In genomic region chr9:77750133-77751060, GRCm38 (mm10) we compare ENCODE assay signal across 8 mouse cellular contexts. TPM values are rescaled to one million over a fixed set of nuclear protein-coding genes. Genes with fewer than 3 reads are reported as not detected.
DNase-seq lines count a peak whose midpoint lies in the region; ATAC-seq and TF ChIP-seq lines count a peak whose summit lies in the region.

No protein-coding gene starts in this region.

- H3K9me3 ChIP-seq in embryonic facial prominence, embryonic 13.5 days = no peaks in the 10 kb centered on the region
- no peaks in the 10 kb centered on the region for H3K9me3 ChIP-seq in limb, embryonic 13.5 days
- no peaks in the 10 kb centered on the region for H3K9me3 ChIP-seq in midbrain, embryonic 15.5 days

- peak; percentile 81 for TF ChIP-seq POLR2A in heart, adult 2 months (IDR thresholded peaks at IDR 0.05; ENCODE audit: insufficient read depth, low read depth, low read length)

- H3K4me2 ChIP-seq in embryonic facial prominence, embryonic 13.5 days = peak overlapping the region; percentile 68
- H3K4me2 ChIP-seq in limb, embryonic 13.5 days (replicated peaks) = peak overlapping the region; percentile 75
- H3K4me2 ChIP-seq in midbrain, embryonic 15.5 days = peak overlapping the region; percentile 72

- H3K79me2 ChIP-seq in heart, adult 2 months (replicated peaks; ENCODE audit: control insufficient read depth, insufficient read depth, low read length) = no peaks in the 10 kb centered on the region

- TF ChIP-seq CTCF in heart, adult 2 months (IDR thresholded peaks at IDR 0.05) = no peak

- no peaks in the 10 kb centered on the region for H3K36me3 ChIP-seq in embryonic facial prominence, embryonic 13.5 days
- no peaks in the 10 kb centered on the region; the same call in 1 of the 2 replicates for H3K36me3 ChIP-seq in heart, adult 2 months (ENCODE audit: control insufficient read depth, insufficient read depth, low read length)
- H3K36me3 ChIP-seq in limb, embryonic 13.5 days = no peaks in the 10 kb centered on the region
- no peaks in the 10 kb centered on the region for H3K36me3 ChIP-seq in midbrain, embryonic 15.5 days (replicated peaks)

- peak; percentile 88 for DNase-seq in 416B (ENCODE audit: low read depth)
- DNase-seq in adrenal gland, postnatal 4 days (ENCODE audit: low spot score in 2 of 2) = peak; percentile 87 to 88
- peak; percentile 98 for DNase-seq in heart, adult 2 months
- peak; percentile 93 to 94 for DNase-seq in kidney, adult 8-10 months
- peak; percentile 82 to 88 for DNase-seq in spleen, adult 18-20 months

- WGBS in embryonic facial prominence, embryonic 13.5 days = under 1% methylated on average over 73 of the region's 79 CpGs
- WGBS in heart, adult 2 months = under 1% methylated on average over 79 of the region's 79 CpGs
- under 1% methylated on average over 79 of the region's 79 CpGs for WGBS in limb, embryonic 13.5 days
- WGBS in midbrain, embryonic 15.5 days = under 1% methylated on average over 79 of the region's 79 CpGs

- H3K27ac ChIP-seq in embryonic facial prominence, embryonic 13.5 days = peak overlapping the region; percentile 90
- peak overlapping the region; percentile 86 for H3K27ac ChIP-seq in heart, adult 2 months
- peak overlapping the region; percentile 74 for H3K27ac ChIP-seq in limb, embryonic 13.5 days
- peak overlapping the region; percentile 87 for H3K27ac ChIP-seq in midbrain, embryonic 15.5 days

- TF ChIP-seq EP300 in heart, adult 2 months (IDR thresholded peaks at IDR 0.05; ENCODE audit: insufficient read depth, low read depth, low read length) = peak; percentile 76; the same call in 1 of the 2 replicates

- H3K4me1 ChIP-seq in embryonic facial prominence, embryonic 13.5 days = peaks cover 15% of the 10 kb centered on the region
- no peaks in the 10 kb centered on the region; the same call in 1 of the 2 replicates for H3K4me1 ChIP-seq in heart, adult 2 months (ENCODE audit: control insufficient read depth, insufficient read depth, low read length)
- H3K4me1 ChIP-seq in limb, embryonic 13.5 days = peaks cover 14% of the 10 kb centered on the region
- H3K4me1 ChIP-seq in midbrain, embryonic 15.5 days = peaks cover 4% of the 10 kb centered on the region

- intact Hi-C loops in heart, adult 2 months (cut with DNase I) = loop anchor here (2.0 to 5.0 kb wide), 3 partner anchors 96 to 203 kb away; no protein-coding TSS in a partner anchor

- no peaks in the 10 kb centered on the region for H3K27me3 ChIP-seq in embryonic facial prominence, embryonic 13.5 days
- H3K27me3 ChIP-seq in heart, adult 2 months (ENCODE audit: control insufficient read depth, insufficient read depth, low read length) = no peaks in the 10 kb centered on the region
- H3K27me3 ChIP-seq in limb, embryonic 13.5 days = no peaks in the 10 kb centered on the region
- no peaks in the 10 kb centered on the region for H3K27me3 ChIP-seq in midbrain, embryonic 15.5 days (replicated peaks)

- peak overlapping the region; percentile 57 for H3K4me3 ChIP-seq in embryonic facial prominence, embryonic 13.5 days
- peak overlapping the region; percentile 72 for H3K4me3 ChIP-seq in heart, adult 2 months
- H3K4me3 ChIP-seq in limb, embryonic 13.5 days = peak overlapping the region; percentile 64
- peak overlapping the region; percentile 70 for H3K4me3 ChIP-seq in midbrain, embryonic 15.5 days

- H3K9ac ChIP-seq in embryonic facial prominence, embryonic 13.5 days = peak overlapping the region; percentile 76
- peak overlapping the region; percentile 75 for H3K9ac ChIP-seq in heart, adult 2 months (ENCODE audit: low read depth, low read length)
- H3K9ac ChIP-seq in limb, embryonic 13.5 days = peak overlapping the region; percentile 73
- peak overlapping the region; percentile 55 for H3K9ac ChIP-seq in midbrain, embryonic 15.5 days

- ATAC-seq in embryonic facial prominence, embryonic 13.5 days (ENCODE audit: insufficient number of reproducible peaks, insufficient read depth, low FRiP score, low TSS enrichment, low read depth) = peak; percentile 83
- ATAC-seq in limb, embryonic 13.5 days (ENCODE audit: low FRiP score, low read depth) = peak; percentile 84
- ATAC-seq in midbrain, embryonic 15.5 days (replicated peaks) = peak; percentile 90

RNA-seq across cellular contexts. Expression of gene Gclc, which starts 3.9 kb away (rescaled TPM):
- total RNA-seq in adrenal gland, postnatal 4 days (2021) = 10 to 100 TPM; 45.1 to 45.5 TPM
- polyA plus RNA-seq in embryonic facial prominence, embryonic 13.5 days (2015; fragmentation: Nextera tagmentation; extraction: Ambion mirVana) = 13.5 and 14.7 TPM in 2 replicates
- 10 to 100 TPM; 10.6 to 12.0 TPM for total RNA-seq in heart, adult 2 months (2021)
- 6.6 and 9.3 TPM in 2 replicates for polyA plus RNA-seq in heart, adult 2 months (2012; rRNA removed)
- 11.0 and 11.4 TPM in 2 replicates for polyA plus RNA-seq in limb, embryonic 13.5 days (2015; fragmentation: Nextera tagmentation; extraction: Ambion mirVana)
- polyA plus RNA-seq in midbrain, embryonic 15.5 days (2015; fragmentation: Nextera tagmentation; extraction: Ambion mirVana) = 16.7 and 16.8 TPM in 2 replicates

Comparison
In these comparisons a context has a peak if more than half of its experiments do, and no peak if none do; other contexts are left out.
1. Peak in every context shown above with its lines: DNase-seq, ATAC-seq, H3K4me3 ChIP-seq and H3K27ac ChIP-seq.